Mouse (Mus musculus) lung, postnatal 0 days (tissue): Measurements from ENCODE around the gene A730049H05Rik. TPM values are rescaled to one million over a fixed set of nuclear protein-coding genes. Genes with fewer than 3 reads are reported as not detected.

Experiments used
- ATAC-seq: fragments of 200-750 bp; cut with Nextera tagmentation; 2 replicates; pipeline ENCODE4 v1.8.0; 2017; ENCODE audit warnings: moderate library complexity
- DNase-seq: peaks from one replicate; pipeline ENCODE4 v3.0.0-alpha.2; 2016; ENCODE audit warnings: low spot score
- H3K27ac ChIP-seq: fragments of 300-500 bp; sonication (generic); 2 replicates; pipeline ENCODE4 v1.5.1; 2014; ENCODE audit warnings: antibody characterized with exemption, mild to moderate bottlenecking, low read length, mixed read lengths
- H3K27me3 ChIP-seq: fragments of 300-500 bp; sonication (generic); replicated peaks from 2 replicates; pipeline ENCODE4 v1.6.1; 2014; ENCODE audit warnings: low read length, mixed read lengths; ENCODE audit not compliant: insufficient read depth
- H3K36me3 ChIP-seq: fragments of 300-500 bp; sonication (generic); 2 replicates; pipeline ENCODE4 v1.6.1; 2014; ENCODE audit warnings: low read length, mixed read lengths; ENCODE audit not compliant: insufficient read depth
- H3K4me1 ChIP-seq: fragments of 300-500 bp; sonication (generic); 2 replicates; pipeline ENCODE4 v1.6.1; 2014; ENCODE audit warnings: antibody characterized with exemption, low read depth, low read length, mixed read lengths; ENCODE audit not compliant: insufficient read depth
- H3K4me2 ChIP-seq: fragments of 300-500 bp; sonication (generic); replicated peaks from 2 replicates; pipeline ENCODE4 v1.6.1; 2014; ENCODE audit warnings: low read depth, mild to moderate bottlenecking, low read length, moderate library complexity, mixed read lengths
- H3K4me3 ChIP-seq: fragments of 300-500 bp; sonication (generic); 2 replicates; pipeline ENCODE4 v1.5.1; 2014; ENCODE audit warnings: low read depth, low read length
- H3K9ac ChIP-seq: fragments of 300-500 bp; sonication (generic); replicated peaks from 2 replicates; pipeline ENCODE4 v1.6.1; 2014; ENCODE audit warnings: low read depth, mild to moderate bottlenecking
- H3K9me3 ChIP-seq: fragments of 300-500 bp; sonication (generic); 2 replicates; pipeline ENCODE4 v1.6.1; 2016; ENCODE audit warnings: low read length, mixed read lengths
- CTCF ChIP-seq: IDR thresholded peaks from 2 replicates; pipeline ENCODE4 v1.5.1; 2016; ENCODE audit warnings: antibody characterized with exemption, mild to moderate bottlenecking
- EP300 ChIP-seq: IDR thresholded peaks from 2 replicates; pipeline ENCODE4 v1.6.1; 2016; ENCODE audit warnings: antibody characterized with exemption, mild to moderate bottlenecking, control low read depth
- WGBS: fragments of 180-500 bp; shearing (Covaris S2); extraction: QIAGEN DNeasy Blood & Tissue Kit; methylation state at CpG from one replicate; pipeline ENCODE4 v1.1.7; 2014; 5-methylcytosine and 5-hydroxymethylcytosine counted together
- polyA plus RNA-seq: library from polyadenylated mRNA; unstranded; fragments of >200 nt; fragmentation: Nextera tagmentation; extraction: Ambion mirVana; gene quantifications from 2 replicates; pipeline ENCODE4 v1.2.1, GENCODE M21; 2015

The A730049H05Rik gene
- polyA plus RNA-seq, 1 experiment from 2014 or later, result 1.5 TPM

DNA sequence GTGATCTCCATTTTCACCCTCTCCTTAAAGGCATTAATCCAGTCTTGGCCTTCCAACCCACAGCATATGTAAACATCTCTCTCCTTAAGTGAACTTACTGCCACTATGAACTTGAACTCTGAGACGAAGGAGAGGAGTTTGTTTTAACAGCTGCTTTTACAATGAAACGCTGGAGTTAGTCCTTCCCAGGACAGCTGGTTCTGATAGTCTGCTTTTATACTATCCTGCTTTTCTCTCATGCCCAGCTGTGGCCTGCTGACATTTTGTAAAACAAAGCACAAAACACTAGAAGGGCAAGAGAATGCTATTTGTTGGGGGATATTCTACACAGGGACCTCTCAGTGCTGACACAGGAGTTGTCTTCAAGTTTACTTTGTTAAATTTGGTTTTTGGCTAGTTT lies 25.7 kb downstream of the A730049H05Rik start:
- H3K9me3 ChIP-seq, result no peaks in the 10 kb centered on the region
- no peak overlapping the region for H3K27ac ChIP-seq
- H3K4me3 ChIP-seq, result no peak overlapping the region
- TF ChIP-seq EP300 (no peak), CTCF (no peak)
- WGBS, result 24% methylated on average over 2 of the region's 2 CpGs
- ATAC-seq, result no peak
- no peaks in the 10 kb centered on the region for H3K27me3 ChIP-seq
- no peak overlapping the region for H3K9ac ChIP-seq
- no peak for DNase-seq
- peaks cover 6% of the 10 kb centered on the region; the same call in 1 of the 2 replicates for H3K4me1 ChIP-seq
- H3K4me2 ChIP-seq, result no peak overlapping the region
- no peaks in the 10 kb centered on the region; the same call in 1 of the 2 replicates for H3K36me3 ChIP-seq

GRCm38 (mm10) chr6:92843474-92843873 lies 27.2 kb downstream of the A730049H05Rik start:
- H3K9me3 ChIP-seq, result no peaks in the 10 kb centered on the region
- H3K27ac ChIP-seq, result no peak overlapping the region
- H3K36me3 ChIP-seq, result no peaks in the 10 kb centered on the region; the same call in 1 of the 2 replicates
- H3K4me2 ChIP-seq, result no peak overlapping the region
- TF ChIP-seq CTCF, result no peak
- no peak for TF ChIP-seq EP300
- 82% methylated on average over 2 of the region's 2 CpGs for WGBS
- no peak for ATAC-seq
- no peak overlapping the region for H3K9ac ChIP-seq
- no peak overlapping the region for H3K4me3 ChIP-seq
- no peak for DNase-seq
- H3K4me1 ChIP-seq, result peaks cover 6% of the 10 kb centered on the region; the same call in 1 of the 2 replicates
- no peaks in the 10 kb centered on the region for H3K27me3 ChIP-seq

DNA sequence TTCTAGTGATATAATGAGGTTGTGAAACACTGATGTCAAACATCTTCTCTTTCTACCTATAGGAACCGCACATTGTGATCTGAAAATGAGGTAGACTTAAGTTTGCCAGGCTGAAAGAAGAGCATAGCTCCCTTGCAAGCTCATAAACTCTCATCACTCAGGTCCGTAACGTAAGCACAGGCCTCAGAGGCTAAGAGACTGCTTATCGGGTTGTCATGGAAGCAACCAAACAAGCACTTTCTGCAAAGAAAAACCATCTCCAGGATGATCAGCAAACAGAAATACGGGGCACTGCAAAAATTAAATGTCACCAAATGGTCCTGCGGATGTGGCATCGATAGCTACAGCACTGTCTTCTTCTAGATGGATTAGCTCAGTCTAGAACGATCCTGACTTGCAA lies 29.6 kb downstream of the A730049H05Rik start:
- DNase-seq, result peak; percentile 39
- H3K9me3 ChIP-seq, result no peaks in the 10 kb centered on the region
- TF ChIP-seq EP300 (no peak), CTCF (no peak)
- peaks cover 8% of the 10 kb centered on the region for H3K36me3 ChIP-seq
- no peak overlapping the region for H3K27ac ChIP-seq
- no peak overlapping the region for H3K9ac ChIP-seq
- H3K4me3 ChIP-seq, result no peak overlapping the region
- ATAC-seq, result no peak
- 68% methylated on average over 8 of the region's 8 CpGs for WGBS
- H3K4me1 ChIP-seq, result peaks cover 6% of the 10 kb centered on the region; the same call in 1 of the 2 replicates
- H3K4me2 ChIP-seq, result no peak overlapping the region
- no peaks in the 10 kb centered on the region for H3K27me3 ChIP-seq

- WGBS, result 55% methylated on average over 4 of the region's 4 CpGs
- Histone ChIP-seq H3K36me3 (peaks cover 8% of the 10 kb centered on the region), H3K4me3 (no peak overlapping the region), H3K27ac (no peak overlapping the region), H3K27me3 (no peaks in the 10 kb centered on the region), H3K9ac (no peak overlapping the region), H3K4me2 (no peak overlapping the region), H3K9me3 (no peaks in the 10 kb centered on the region), H3K4me1 (peaks cover 9% of the 10 kb centered on the region; the same call in 1 of the 2 replicates)
- ATAC-seq (no peak), DNase-seq (no peak)
- no peak for TF ChIP-seq EP300
- no peak for TF ChIP-seq CTCF
These were observed 30.3 kb downstream of the A730049H05Rik start for GRCm38 (mm10) chr6:92846614-92847013.

DNA sequence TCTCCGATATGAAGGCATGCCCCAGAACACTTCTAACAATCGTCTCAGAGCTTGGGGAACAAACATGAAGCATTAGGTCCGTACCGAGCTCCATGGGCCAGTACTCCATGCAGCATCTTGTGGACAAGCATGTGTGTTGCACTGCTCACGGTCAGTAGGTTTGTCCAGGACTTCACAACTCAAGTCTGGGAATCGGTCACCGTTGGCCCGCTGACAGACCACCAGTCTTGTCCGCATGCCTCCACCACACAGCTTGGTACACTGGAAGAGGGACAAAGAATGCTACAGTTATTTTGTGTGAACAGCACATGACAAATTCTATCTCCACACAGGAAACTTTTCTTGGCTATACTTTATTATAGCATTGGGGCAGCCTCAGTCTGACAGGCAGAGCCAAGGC lies 32.9 kb downstream of the A730049H05Rik start:
- H3K4me2 ChIP-seq, result no peak overlapping the region
- H3K4me1 ChIP-seq, result peaks cover 13% of the 10 kb centered on the region; the same call in 1 of the 2 replicates
- H3K27ac ChIP-seq, result 0 out of 2 replicates have a peak overlapping the region, but pooled peaks have one; percentile 16
- H3K9me3 ChIP-seq, result no peaks in the 10 kb centered on the region
- TF ChIP-seq CTCF, result peak; percentile 20; the same call in 1 of the 2 replicates
- no peak for TF ChIP-seq EP300
- no peaks in the 10 kb centered on the region for H3K27me3 ChIP-seq
- no peak overlapping the region for H3K9ac ChIP-seq
- DNase-seq, result no peak
- WGBS, result 85% methylated on average over 9 of the region's 9 CpGs
- H3K4me3 ChIP-seq, result no peak overlapping the region
- peaks cover 8% of the 10 kb centered on the region; the same call in 1 of the 2 replicates for H3K36me3 ChIP-seq
- ATAC-seq, result no peak

GRCm38 (mm10) chr6:92850250-92850649 lies 34.0 kb downstream of the A730049H05Rik start:
- H3K4me3 ChIP-seq, result no peak overlapping the region
- H3K27ac ChIP-seq, result peak overlapping the region; percentile 57; the same call in 1 of the 2 replicates

More at GRCm38 (mm10) chr6:92850250-92850649, 34.0 kb downstream of the A730049H05Rik start:
- 43% methylated on average over 5 of the region's 5 CpGs for WGBS
- DNase-seq (peak; percentile 93), ATAC-seq (peak; percentile 84)
- TF ChIP-seq EP300, result peak; percentile 94
- TF ChIP-seq CTCF, result no peak
- Histone ChIP-seq H3K9ac (no peak overlapping the region), H3K27me3 (no peaks in the 10 kb centered on the region), H3K9me3 (no peaks in the 10 kb centered on the region), H3K4me1 (peaks cover 15% of the 10 kb centered on the region; the same call in 1 of the 2 replicates), H3K4me2 (no peak overlapping the region), H3K36me3 (peaks cover 8% of the 10 kb centered on the region; the same call in 1 of the 2 replicates)
